Mouse (Mus musculus) liver, adult 2 months (tissue): ENCODE results near the gene Rangap1.

ENCODE experiments used
- CTCF ChIP-seq: fragments of 200-500 bp; IDR thresholded peaks from 2 replicates; pipeline ENCODE4 v1.5.1; 2011; ENCODE audit warnings: low read depth, low read length, control low read depth
- POLR2A ChIP-seq: fragments of 200-500 bp; IDR thresholded peaks from 2 replicates; pipeline ENCODE4 v1.6.1; 2011; ENCODE audit warnings: low read length, control low read depth; ENCODE audit not compliant: insufficient read depth; ENCODE audit errors: extremely low read depth

DNA sequence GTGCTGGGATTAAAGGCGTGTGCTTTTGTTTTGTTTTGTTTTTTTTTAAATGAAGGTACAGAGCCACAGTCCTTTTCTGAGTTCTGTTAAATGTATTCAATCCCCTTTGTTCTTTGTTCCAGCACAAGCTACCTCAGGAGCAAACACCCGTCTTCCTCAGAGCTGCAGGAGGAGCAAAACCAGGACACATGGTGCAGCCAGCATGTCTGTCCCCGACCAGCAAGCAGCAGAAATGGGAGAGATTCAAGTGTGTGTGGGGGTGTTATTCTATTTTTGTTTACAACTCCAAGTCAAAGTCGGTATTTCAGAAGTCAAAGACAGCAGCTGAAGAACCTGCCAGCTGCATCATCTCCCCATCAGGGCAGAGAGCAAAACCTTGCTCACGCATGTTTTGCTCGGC lies 31.6 kb downstream of the Rangap1 start:
- no peak for TF ChIP-seq POLR2A
- TF ChIP-seq CTCF: no peak
